Mouse (Mus musculus) thymus, postnatal 25 days (tissue): ENCODE data around the gene Reep3.

Experiments
- DNase-seq: peaks from one replicate; pipeline ENCODE4 v3.0.0; 2022

The Reep3 gene

DNA sequence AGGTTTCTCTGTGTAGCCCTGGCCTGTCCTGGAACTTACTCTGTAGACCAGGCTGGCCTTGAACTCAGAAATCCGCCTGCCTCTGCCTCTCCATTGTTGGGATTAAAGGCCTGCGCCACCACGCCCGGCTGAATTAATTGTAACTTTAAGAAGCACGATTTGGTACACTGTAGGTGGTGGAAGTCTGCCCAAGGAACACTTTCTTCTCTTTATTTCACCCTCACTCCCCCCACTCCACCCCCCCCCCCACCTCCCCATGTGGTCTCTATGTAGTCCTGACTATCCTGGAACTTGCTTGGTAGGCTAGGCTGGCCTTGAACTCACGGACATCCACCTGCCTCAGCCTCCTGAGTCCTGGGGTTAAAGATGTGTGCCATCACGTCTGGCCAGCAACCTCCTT is 47.1 kb downstream of the Reep3 start:
- DNase-seq = no peak

DNA sequence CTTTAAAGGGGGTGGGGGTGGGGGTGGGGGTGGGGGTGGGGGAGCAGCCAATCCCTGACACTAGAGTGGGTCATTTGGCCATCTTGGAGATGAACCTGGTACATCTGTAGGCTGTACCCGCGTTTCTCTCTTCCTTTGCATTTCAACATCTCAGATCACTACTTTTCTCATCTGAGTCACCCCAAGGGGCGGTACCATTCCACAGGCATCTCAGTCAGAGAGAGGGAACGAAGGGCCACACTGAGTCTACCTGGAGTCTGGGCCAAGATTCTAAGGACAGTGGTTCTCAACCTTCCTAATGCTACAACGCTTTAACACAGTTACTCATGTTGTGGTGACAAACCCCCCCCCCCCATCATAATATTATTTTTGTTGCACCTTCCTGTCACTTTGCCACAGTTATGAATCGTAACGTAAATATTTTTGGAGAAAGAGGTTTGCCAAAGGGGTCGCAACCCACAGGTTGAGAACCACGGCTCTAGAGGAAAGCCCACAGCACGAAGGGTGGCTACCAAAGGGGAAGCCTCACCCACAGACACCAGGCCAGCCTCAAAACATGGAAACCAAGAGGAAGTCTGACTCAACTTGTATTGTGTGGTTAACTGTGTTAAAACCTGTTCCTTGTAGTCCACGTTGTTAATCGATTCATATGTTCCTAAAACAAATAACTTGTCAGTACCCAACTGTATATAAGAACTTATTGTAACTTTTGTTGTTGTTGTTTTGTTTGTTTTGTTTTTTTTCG is 47.7 kb downstream of the Reep3 start:
- DNase-seq = no peak

- DNase-seq = no peak
These were observed 48.8 kb downstream of the Reep3 start for GRCm38 (mm10) chr10:67047712-67048645.

- DNase-seq = no peak
These were observed 51.4 kb downstream of the Reep3 start for GRCm38 (mm10) chr10:67045192-67045899.

- DNase-seq = no peak
These were observed 52.4 kb downstream of the Reep3 start for GRCm38 (mm10) chr10:67044346-67044745.

DNA sequence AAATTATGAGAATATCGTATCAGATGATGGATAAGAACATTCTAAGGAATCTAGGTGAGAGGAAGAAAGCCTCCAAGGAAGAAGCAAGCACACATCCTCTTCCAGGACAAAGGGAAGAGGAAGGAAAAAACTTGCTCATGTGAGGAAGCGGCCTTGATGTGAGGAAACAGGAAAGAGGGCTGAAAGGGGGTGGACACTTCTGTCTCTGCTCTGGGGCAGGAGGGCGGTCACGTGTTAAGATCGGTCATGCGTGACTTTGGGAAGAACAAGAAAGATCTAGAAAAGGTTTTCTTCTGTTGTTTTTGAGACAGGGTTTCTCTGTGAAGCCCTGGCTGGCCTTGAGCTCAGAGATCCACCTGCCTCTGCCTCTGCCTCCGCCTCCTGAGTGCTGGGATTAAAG is 53.5 kb downstream of the Reep3 start:
- no peak for DNase-seq

DNA sequence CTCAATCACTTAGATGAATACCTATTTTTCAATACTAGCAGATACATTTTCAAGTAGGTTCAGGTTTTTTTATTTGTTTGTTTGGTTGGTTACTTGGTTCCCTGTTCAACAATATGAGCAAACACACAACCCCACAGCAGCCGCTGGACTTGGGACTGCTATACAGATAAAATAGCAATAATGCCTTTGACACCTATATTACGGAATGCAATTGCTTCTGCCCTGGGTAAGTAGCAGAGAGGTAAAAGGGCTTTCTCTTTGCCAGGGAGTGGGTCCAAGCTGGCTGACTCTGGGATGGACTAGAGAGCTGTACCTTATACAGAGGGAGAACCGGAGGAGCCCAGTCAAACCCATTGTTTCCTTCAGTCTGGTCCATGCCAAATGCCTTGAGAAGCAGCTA is 56.3 kb downstream of the Reep3 start:
- no peak for DNase-seq

GRCm38 (mm10) chr10:67039001-67039400 is 57.7 kb downstream of the Reep3 start:
- no peak for DNase-seq

DNA sequence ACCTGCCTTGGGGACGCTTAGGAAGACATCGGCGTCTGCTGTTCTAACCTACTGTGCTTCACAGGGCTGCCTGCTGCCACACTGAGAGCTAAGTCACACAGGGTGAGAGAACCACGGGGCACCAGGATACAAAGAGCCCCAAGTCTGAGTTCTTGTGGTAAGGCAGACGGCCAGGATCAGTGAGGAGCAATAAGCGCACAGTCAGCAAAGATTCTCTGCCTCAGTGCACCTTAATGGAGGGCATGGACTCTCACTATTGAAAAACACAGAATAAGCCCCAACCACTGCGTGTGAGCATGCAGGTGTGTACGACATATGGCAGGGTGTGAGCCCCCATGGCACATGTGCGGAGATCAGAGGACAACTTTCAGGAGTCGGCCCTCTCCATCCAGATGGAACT is 60.2 kb downstream of the Reep3 start:
- no peak for DNase-seq

DNA sequence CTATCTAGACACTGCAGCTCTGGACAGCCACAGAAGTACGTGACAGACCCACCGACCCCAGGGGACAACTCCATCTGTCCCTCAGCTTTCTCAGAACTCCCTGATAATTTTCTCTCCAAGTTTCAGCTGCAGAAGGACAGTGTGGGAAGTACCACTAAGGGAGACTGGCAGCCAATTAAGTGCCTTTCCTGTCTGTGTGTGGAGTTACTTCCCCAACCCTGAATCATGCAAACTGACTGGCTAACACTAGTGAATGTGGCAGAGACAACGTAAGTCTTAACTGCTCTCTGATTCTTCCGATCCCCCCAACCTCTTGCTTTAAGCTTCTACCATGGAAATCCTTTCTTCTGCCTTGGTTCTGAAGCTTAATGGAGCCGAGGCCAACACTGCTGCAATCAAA is 60.6 kb downstream of the Reep3 start:
- no peak for DNase-seq

DNA sequence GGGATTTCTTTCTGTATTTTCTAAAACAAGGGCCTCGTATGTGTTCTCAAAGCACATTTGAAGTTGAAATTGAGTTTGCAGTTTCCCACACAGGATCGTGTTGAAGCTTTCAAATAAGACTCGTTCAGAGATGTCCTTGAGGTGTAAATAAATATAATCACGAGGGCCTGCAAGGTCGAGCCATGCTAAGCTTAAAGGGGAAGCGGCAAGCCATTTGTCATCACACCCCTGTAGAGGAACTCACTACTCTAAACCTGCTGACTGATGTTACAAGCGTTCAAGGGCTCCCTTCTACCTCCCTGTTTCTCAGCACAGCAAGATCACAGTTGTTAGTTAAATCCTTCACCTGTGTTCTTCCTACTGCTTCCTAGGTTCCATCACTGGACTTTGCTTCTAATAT is 65.6 kb downstream of the Reep3 start:
- no peak for DNase-seq

- no peak for DNase-seq
These were observed 67.4 kb downstream of the Reep3 start for GRCm38 (mm10) chr10:67029297-67029696.

GRCm38 (mm10) chr10:67026375-67026774 is 70.4 kb downstream of the Reep3 start:
- DNase-seq = no peak

DNA sequence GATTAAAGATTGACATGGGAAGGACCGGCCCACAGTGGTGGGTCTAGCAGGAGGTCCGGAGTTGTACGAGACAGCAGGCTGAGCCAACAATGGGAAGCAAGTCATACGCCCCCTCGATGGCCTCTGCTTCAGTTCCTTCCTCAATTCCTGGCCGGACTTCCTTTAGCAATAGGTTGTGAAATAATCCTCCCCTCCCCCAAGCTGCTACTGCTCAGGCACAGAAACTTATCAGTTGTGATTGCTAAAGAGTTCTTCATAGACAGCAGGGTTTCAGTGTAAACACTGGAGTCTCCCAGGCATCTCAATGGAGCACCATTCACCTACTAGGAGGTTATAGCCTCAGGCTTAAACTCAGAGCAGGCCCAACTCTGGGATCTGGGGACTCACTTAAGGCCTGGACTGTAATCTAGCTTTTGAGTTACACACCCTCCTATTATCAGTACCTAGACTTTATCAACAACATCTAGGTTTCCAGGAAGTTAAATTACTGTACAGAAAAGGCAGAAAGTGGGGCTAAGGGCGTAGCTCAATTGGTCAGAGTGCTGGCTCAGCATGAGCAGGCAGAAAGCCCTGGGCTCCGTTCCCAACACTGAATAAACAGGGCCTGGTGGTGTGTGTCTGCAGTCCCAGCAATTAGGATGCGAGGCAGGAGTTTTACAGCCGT is 71.0 kb downstream of the Reep3 start:
- no peak for DNase-seq

DNA sequence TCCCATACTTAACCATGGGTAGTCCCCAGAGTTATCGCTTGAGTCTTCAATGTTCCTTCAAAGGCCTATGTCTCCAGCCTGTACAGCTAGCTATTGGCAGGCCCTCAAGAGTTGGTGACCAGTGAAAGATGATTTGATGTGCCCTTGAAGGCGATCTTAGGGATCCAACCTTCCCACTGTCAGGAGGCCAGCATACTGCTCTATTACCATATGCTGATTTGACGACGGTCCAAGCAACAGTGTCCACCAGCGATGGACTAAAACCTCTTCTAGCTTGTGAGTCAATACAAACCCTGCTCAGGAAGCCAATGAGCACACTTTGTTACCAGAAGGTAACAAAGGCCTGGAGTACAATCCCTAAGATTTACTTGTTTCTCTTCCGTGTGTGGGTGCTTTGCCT is 72.4 kb downstream of the Reep3 start:
- no peak for DNase-seq

DNA sequence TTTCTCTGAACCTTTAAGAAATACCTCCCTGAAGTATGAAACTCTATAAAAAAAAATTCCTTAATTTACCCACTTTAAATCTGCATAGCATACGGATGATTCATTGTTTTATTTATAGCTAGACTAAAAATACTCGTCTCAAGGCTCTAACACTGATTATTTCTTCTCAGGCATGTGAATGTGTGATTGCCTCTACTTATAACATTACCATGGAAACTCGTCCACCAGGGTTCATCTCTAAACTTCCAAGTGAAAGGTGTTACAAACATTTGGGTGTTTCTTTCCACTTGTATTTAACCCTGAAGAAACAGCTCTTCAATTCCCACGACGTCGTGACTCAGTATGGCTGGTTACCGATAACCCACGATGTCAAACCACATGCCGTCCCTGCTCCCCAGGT is 73.7 kb downstream of the Reep3 start:
- no peak for DNase-seq

DNA sequence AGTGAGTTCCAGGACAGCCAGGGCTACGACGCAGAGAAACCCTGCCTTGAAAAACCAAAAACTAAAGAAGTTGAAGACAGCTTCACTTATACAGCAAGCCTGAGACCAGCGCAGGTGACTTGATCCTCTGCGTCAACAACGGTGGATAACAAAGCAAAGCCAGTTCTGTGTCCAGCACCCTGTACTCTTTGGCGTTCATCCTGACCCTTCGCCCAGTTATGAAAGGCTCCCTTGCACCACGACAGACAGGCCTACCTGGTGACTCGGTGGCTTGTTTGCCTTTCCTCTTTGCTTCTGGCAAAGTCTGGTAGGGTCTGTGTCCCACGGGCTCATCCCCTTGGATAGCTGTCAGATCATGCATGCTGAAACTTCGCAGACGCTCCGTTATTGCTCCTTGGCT is 75.3 kb downstream of the Reep3 start:
- DNase-seq = no peak

DNA sequence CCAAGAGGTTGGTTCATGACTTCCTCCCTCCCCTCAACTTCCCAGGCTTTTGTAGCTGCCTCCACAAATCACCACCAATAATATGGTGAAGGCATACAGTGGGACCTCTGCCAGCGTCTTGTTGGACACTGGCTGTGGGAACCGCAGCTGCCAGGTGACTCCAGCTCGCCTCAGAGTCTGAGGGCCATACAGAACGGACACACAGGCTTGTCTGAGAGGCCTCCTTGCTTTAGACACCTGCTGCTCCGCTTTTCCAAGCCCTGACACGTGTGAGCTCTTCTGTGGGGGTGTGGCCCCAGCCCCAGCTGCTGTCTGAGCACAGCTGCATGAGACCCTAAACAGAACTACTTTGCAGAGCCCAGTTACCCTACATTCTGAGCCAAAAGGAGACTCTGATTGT is 77.9 kb downstream of the Reep3 start:
- peak; percentile 65 for DNase-seq

- DNase-seq = no peak
These were observed 78.9 kb downstream of the Reep3 start for GRCm38 (mm10) chr10:67017891-67018290.

- DNase-seq = no peak
These were observed 79.4 kb downstream of the Reep3 start for GRCm38 (mm10) chr10:67017315-67017714.

- no peak for DNase-seq
These were observed 80.0 kb downstream of the Reep3 start for GRCm38 (mm10) chr10:67016615-67017278.

DNA sequence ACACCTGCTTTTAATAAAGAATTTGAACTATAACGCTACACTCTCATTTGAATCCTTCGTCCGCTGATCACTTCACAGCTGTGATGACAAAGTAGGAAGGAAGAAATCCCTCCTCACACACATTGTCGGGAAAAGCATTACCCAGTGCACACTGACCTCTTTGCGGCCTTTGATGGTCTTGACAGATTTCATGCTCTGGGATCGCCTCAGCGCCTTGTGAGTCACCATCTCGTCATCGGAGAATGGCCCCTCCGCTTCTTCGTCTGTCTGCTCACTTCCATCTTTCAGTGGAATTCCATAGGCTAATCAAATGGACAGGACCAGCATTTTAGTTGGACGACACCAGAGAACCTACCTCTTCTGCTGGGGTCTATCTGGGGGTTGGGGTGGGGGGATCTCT is 82.0 kb downstream of the Reep3 start:
- no peak for DNase-seq
